Mouse (Mus musculus) kidney, embryonic 14.5 days (tissue): Measurements from ENCODE around the gene Lamb2. TPM values are rescaled to one million over a fixed set of nuclear protein-coding genes. Genes with fewer than 3 reads are reported as not detected.

Experiments
- ATAC-seq: fragments of 200-750 bp; cut with Nextera tagmentation; 2 replicates; pipeline ENCODE4 v1.8.0; 2017; ENCODE audit warnings: moderate number of reproducible peaks, mild to moderate bottlenecking, moderate TSS enrichment, moderate library complexity; ENCODE audit not compliant: low FRiP score, low TSS enrichment
- H3K27ac ChIP-seq: fragments of 300-500 bp; sonication (generic); 2 replicates; pipeline ENCODE4 v1.5.1; 2014; ENCODE audit warnings: low read depth, mild to moderate bottlenecking, low read length, moderate library complexity, mixed read lengths
- H3K27me3 ChIP-seq: fragments of 300-500 bp; sonication (generic); 2 replicates; pipeline ENCODE4 v1.6.1; 2014; ENCODE audit warnings: mild to moderate bottlenecking, low read length; ENCODE audit not compliant: control insufficient read depth, insufficient read depth
- H3K36me3 ChIP-seq: fragments of 300-500 bp; sonication (generic); 2 replicates; pipeline ENCODE4 v1.6.1; 2014; ENCODE audit warnings: low read length, mixed read lengths; ENCODE audit not compliant: control insufficient read depth, insufficient read depth
- H3K4me1 ChIP-seq: fragments of 300-500 bp; sonication (generic); 2 replicates; pipeline ENCODE4 v1.6.1; 2014; ENCODE audit warnings: low read length, mixed read lengths; ENCODE audit not compliant: control insufficient read depth, insufficient read depth
- H3K4me2 ChIP-seq: fragments of 300-500 bp; sonication (generic); replicated peaks from 2 replicates; pipeline ENCODE4 v1.6.1; 2014; ENCODE audit warnings: low read depth, mild to moderate bottlenecking, low read length
- H3K4me3 ChIP-seq: fragments of 300-500 bp; sonication (generic); 2 replicates; pipeline ENCODE4 v1.5.1; 2014; ENCODE audit warnings: mild to moderate bottlenecking, low read length
- H3K9ac ChIP-seq: fragments of 300-500 bp; sonication (generic); 2 replicates; pipeline ENCODE4 v1.6.1; 2014; ENCODE audit warnings: low read depth, mild to moderate bottlenecking, low read length, moderate library complexity
- H3K9me3 ChIP-seq: fragments of 300-500 bp; sonication (generic); 2 replicates; pipeline ENCODE4 v1.6.1; 2016; ENCODE audit warnings: low read length; ENCODE audit not compliant: control insufficient read depth
- WGBS: fragments of 180-500 bp; shearing (Covaris S2); extraction: QIAGEN DNeasy Blood & Tissue Kit; methylation state at CpG from one replicate; pipeline ENCODE4 v1.1.7; 2014; 5-methylcytosine and 5-hydroxymethylcytosine counted together
- polyA plus RNA-seq: library from polyadenylated mRNA; unstranded; fragments of >200 nt; fragmentation: Nextera tagmentation; extraction: Ambion mirVana; gene quantifications from 2 replicates; pipeline ENCODE4 v1.2.1, GENCODE M21; 2014

The Lamb2 gene
- polyA plus RNA-seq, 1 experiment from 2014 or later, result 31.9 TPM

GRCm38 (mm10) chr9:108456953-108457352 lies 22.6 kb upstream of the Lamb2 start:
- Histone ChIP-seq H3K9me3 (no peaks in the 10 kb centered on the region), H3K4me1 (peaks cover 6% of the 10 kb centered on the region), H3K36me3 (no peaks in the 10 kb centered on the region), H3K27ac (no peak overlapping the region), H3K27me3 (no peaks in the 10 kb centered on the region), H3K9ac (no peak overlapping the region), H3K4me2 (no peak overlapping the region), H3K4me3 (no peak overlapping the region)
- WGBS, result 88% methylated on average over 10 of the region's 10 CpGs
- no peak for ATAC-seq

GRCm38 (mm10) chr9:108459939-108460318 lies 19.6 kb upstream of the Lamb2 start:
- Histone ChIP-seq H3K27me3 (no peaks in the 10 kb centered on the region), H3K4me3 (peak overlapping the region; percentile 87), H3K9me3 (no peaks in the 10 kb centered on the region), H3K4me2 (peak overlapping the region; percentile 86), H3K9ac (no peak overlapping the region), H3K27ac (peak overlapping the region; percentile 93), H3K4me1 (peaks cover 14% of the 10 kb centered on the region), H3K36me3 (peaks cover 21% of the 10 kb centered on the region)
- ATAC-seq, result no peak
- WGBS, result 91% methylated on average over 1 of the region's 1 CpGs

GRCm38 (mm10) chr9:108460319-108461178 lies 19.0 kb upstream of the Lamb2 start, which contains the start of gene Ccdc71:
Gene Ccdc71 (plus strand): TSS chr9:108460527.
- Histone ChIP-seq H3K4me1 (peaks cover 14% of the 10 kb centered on the region), H3K27me3 (no peaks in the 10 kb centered on the region), H3K9ac (peak within 1 kb of the TSS; percentile 88), H3K36me3 (peaks cover 28% of the 10 kb centered on the region), H3K27ac (peak within 1 kb of the TSS; percentile 93), H3K4me3 (peak within 1 kb of the TSS; percentile 87), H3K9me3 (no peaks in the 10 kb centered on the region), H3K4me2 (peak within 1 kb of the TSS; percentile 86)
- WGBS, result under 1% methylated on average over 46 of the region's 52 CpGs
- peak; percentile 88 for ATAC-seq

GRCm38 (mm10) chr9:108461181-108461631 lies 18.3 kb upstream of the Lamb2 start, which contains the start of gene Klhdc8b:
Gene Klhdc8b (minus strand): TSS chr9:108461581.
- Histone ChIP-seq H3K27me3 (no peaks in the 10 kb centered on the region), H3K9ac (peak within 1 kb of the TSS; percentile 88), H3K36me3 (peaks cover 32% of the 10 kb centered on the region), H3K27ac (peak within 1 kb of the TSS; percentile 93), H3K4me2 (peak within 1 kb of the TSS; percentile 86), H3K4me3 (peak within 1 kb of the TSS; percentile 87), H3K9me3 (no peaks in the 10 kb centered on the region), H3K4me1 (peaks cover 14% of the 10 kb centered on the region)
- 18% methylated on average over 11 of the region's 11 CpGs for WGBS
- peak; percentile 14; the same call in 1 of the 2 replicates for ATAC-seq

GRCm38 (mm10) chr9:108461675-108462074 lies 17.9 kb upstream of the Lamb2 start:
- 86% methylated on average over 5 of the region's 5 CpGs for WGBS
- Histone ChIP-seq H3K4me2 (peak overlapping the region; percentile 86), H3K9me3 (no peaks in the 10 kb centered on the region), H3K9ac (peak overlapping the region; percentile 88; the same call in 1 of the 2 replicates), H3K36me3 (peaks cover 35% of the 10 kb centered on the region), H3K4me1 (peaks cover 14% of the 10 kb centered on the region), H3K27ac (peak overlapping the region; percentile 93; the same call in 1 of the 2 replicates), H3K4me3 (peak overlapping the region; percentile 87), H3K27me3 (no peaks in the 10 kb centered on the region)
- ATAC-seq, result no peak

- Histone ChIP-seq H3K4me2 (peak overlapping the region; percentile 86; the same call in 1 of the 2 replicates), H3K27me3 (no peaks in the 10 kb centered on the region), H3K4me1 (peaks cover 14% of the 10 kb centered on the region), H3K27ac (peak overlapping the region; percentile 93; the same call in 1 of the 2 replicates), H3K9me3 (no peaks in the 10 kb centered on the region), H3K9ac (no peak overlapping the region), H3K4me3 (peak overlapping the region; percentile 87; the same call in 1 of the 2 replicates), H3K36me3 (peaks cover 35% of the 10 kb centered on the region)
- peak; percentile 13 for ATAC-seq
- WGBS, result 69% methylated on average over 10 of the region's 10 CpGs
Measured at GRCm38 (mm10) chr9:108462192-108462591, 17.3 kb upstream of the Lamb2 start.

- Histone ChIP-seq H3K4me2 (no peak overlapping the region), H3K9me3 (peaks cover 3% of the 10 kb centered on the region; the same call in 1 of the 2 replicates), H3K27me3 (no peaks in the 10 kb centered on the region), H3K4me3 (no peak overlapping the region), H3K4me1 (peaks cover 14% of the 10 kb centered on the region), H3K9ac (no peak overlapping the region), H3K36me3 (peaks cover 38% of the 10 kb centered on the region), H3K27ac (no peak overlapping the region)
- ATAC-seq, result no peak
- 94% methylated on average over 9 of the region's 9 CpGs for WGBS
Measured at GRCm38 (mm10) chr9:108463713-108464112, 15.8 kb upstream of the Lamb2 start.

GRCm38 (mm10) chr9:108466219-108466618 lies 13.3 kb upstream of the Lamb2 start:
- H3K4me3 ChIP-seq, result no peak overlapping the region
- H3K36me3 ChIP-seq, result peaks cover 38% of the 10 kb centered on the region
- no peak overlapping the region for H3K27ac ChIP-seq
- H3K9me3 ChIP-seq, result peaks cover 3% of the 10 kb centered on the region; the same call in 1 of the 2 replicates
- H3K4me1 ChIP-seq, result peaks cover 14% of the 10 kb centered on the region
- H3K27me3 ChIP-seq, result no peaks in the 10 kb centered on the region
- no peak for ATAC-seq
- H3K4me2 ChIP-seq, result no peak overlapping the region
- WGBS, result 83% methylated on average over 2 of the region's 2 CpGs
- H3K9ac ChIP-seq, result no peak overlapping the region

GRCm38 (mm10) chr9:108469430-108469829 lies 10.1 kb upstream of the Lamb2 start:
- Histone ChIP-seq H3K36me3 (peaks cover 21% of the 10 kb centered on the region), H3K4me2 (no peak overlapping the region), H3K4me3 (no peak overlapping the region), H3K9me3 (peaks cover 3% of the 10 kb centered on the region; the same call in 1 of the 2 replicates), H3K27me3 (no peaks in the 10 kb centered on the region), H3K27ac (no peak overlapping the region), H3K4me1 (no peaks in the 10 kb centered on the region), H3K9ac (no peak overlapping the region)
- no peak for ATAC-seq
- 27% methylated on average over 5 of the region's 5 CpGs for WGBS
